Mouse (Mus musculus) olfactory bulb, adult 2 months (tissue): ENCODE measurements around the gene Sarm1.

Source experiments
- CTCF ChIP-seq: fragments of 200-500 bp; IDR thresholded peaks from 2 replicates; pipeline ENCODE4 v1.5.1; 2012; ENCODE audit warnings: low read depth, mild to moderate bottlenecking, low read length, moderate library complexity; ENCODE audit not compliant: insufficient read depth
- POLR2A ChIP-seq: fragments of 200-500 bp; IDR thresholded peaks from 2 replicates; pipeline ENCODE4 v1.6.1; 2012; ENCODE audit warnings: mild to moderate bottlenecking, low read depth, low read length, moderate library complexity; ENCODE audit not compliant: insufficient read depth

- TF ChIP-seq POLR2A (no peak), CTCF (no peak)
Observed at GRCm38 (mm10) chr11:78515549-78516325, 18.2 kb upstream of the Sarm1 start.
